Mouse (Mus musculus) midbrain, embryonic 16.5 days (tissue): ENCODE data around the gene Hoxa3. TPM values are rescaled to one million over a fixed set of nuclear protein-coding genes. Genes with fewer than 3 reads are reported as not detected.

Experiments
- ATAC-seq: fragments of 200-750 bp; cut with Nextera tagmentation; 2 replicates; pipeline ENCODE4 v1.8.0; 2017; ENCODE audit warnings: moderate TSS enrichment
- H3K27ac ChIP-seq: fragments of 300-500 bp; sonication (generic); 2 replicates; pipeline ENCODE4 v1.5.1; 2014; ENCODE audit warnings: mild to moderate bottlenecking, low read length, mixed read lengths
- H3K27me3 ChIP-seq: fragments of 300-500 bp; sonication (generic); 2 replicates; pipeline ENCODE4 v1.6.1; 2014; ENCODE audit warnings: low read depth, low read length, mixed read lengths; ENCODE audit not compliant: control insufficient read depth, insufficient read depth
- H3K36me3 ChIP-seq: fragments of 300-500 bp; sonication (generic); 2 replicates; pipeline ENCODE4 v1.6.1; 2014; ENCODE audit warnings: mild to moderate bottlenecking, low read length, moderate library complexity, mixed read lengths; ENCODE audit not compliant: control insufficient read depth, insufficient read depth
- H3K4me1 ChIP-seq: fragments of 300-500 bp; sonication (generic); 2 replicates; pipeline ENCODE4 v1.6.1; 2014; ENCODE audit warnings: mild to moderate bottlenecking, low read length, mixed read lengths; ENCODE audit not compliant: control insufficient read depth, insufficient read depth
- H3K4me2 ChIP-seq: fragments of 300-500 bp; sonication (generic); 2 replicates; pipeline ENCODE4 v1.6.1; 2014; ENCODE audit warnings: mild to moderate bottlenecking, low read length, mixed read lengths
- H3K4me3 ChIP-seq: fragments of 300-500 bp; sonication (generic); 2 replicates; pipeline ENCODE4 v1.5.1; 2014; ENCODE audit warnings: low read depth, mild to moderate bottlenecking, low read length, moderate library complexity, mixed read lengths
- H3K9ac ChIP-seq: fragments of 300-500 bp; sonication (generic); 2 replicates; pipeline ENCODE4 v1.6.1; 2014; ENCODE audit warnings: low read depth, low read length, mixed read lengths
- H3K9me3 ChIP-seq: fragments of 300-500 bp; sonication (generic); replicated peaks from 2 replicates; pipeline ENCODE4 v1.6.1; 2014; ENCODE audit warnings: mild to moderate bottlenecking, low read length, mixed read lengths; ENCODE audit not compliant: control insufficient read depth, poor library complexity, severe bottlenecking
- WGBS: fragments of 180-500 bp; shearing (Covaris S2); extraction: QIAGEN DNeasy Blood & Tissue Kit; methylation state at CpG from one replicate; pipeline ENCODE4 v1.1.7; 2014; 5-methylcytosine and 5-hydroxymethylcytosine counted together
- polyA plus RNA-seq: library from polyadenylated mRNA; unstranded; fragments of >200 nt; fragmentation: Nextera tagmentation; extraction: Ambion mirVana; gene quantifications from 2 replicates; pipeline ENCODE4 v1.2.1, GENCODE M21; 2015

The Hoxa3 gene
- polyA plus RNA-seq, 1 experiment from 2014 or later, result not detected

GRCm38 (mm10) chr6:52186500-52186899, 26.6 kb downstream of the Hoxa3 start:
- Histone ChIP-seq H3K27me3 (peaks cover 98% of the 10 kb centered on the region), H3K27ac (no peak overlapping the region), H3K4me3 (no peak overlapping the region), H3K36me3 (no peaks in the 10 kb centered on the region), H3K9ac (no peak overlapping the region), H3K4me2 (no peak overlapping the region), H3K9me3 (no peaks in the 10 kb centered on the region), H3K4me1 (peaks cover 3% of the 10 kb centered on the region; the same call in 1 of the 2 replicates)
- WGBS, result 9% methylated on average over 1 of the region's 1 CpGs
- no peak for ATAC-seq

GRCm38 (mm10) chr6:52185834-52186233, 27.3 kb downstream of the Hoxa3 start:
- Histone ChIP-seq H3K36me3 (no peaks in the 10 kb centered on the region), H3K4me3 (no peak overlapping the region), H3K4me1 (no peaks in the 10 kb centered on the region), H3K27ac (no peak overlapping the region), H3K9ac (no peak overlapping the region), H3K27me3 (peaks cover 98% of the 10 kb centered on the region), H3K4me2 (no peak overlapping the region), H3K9me3 (no peaks in the 10 kb centered on the region)
- no peak for ATAC-seq
- WGBS, result 11% methylated on average over 3 of the region's 3 CpGs

DNA sequence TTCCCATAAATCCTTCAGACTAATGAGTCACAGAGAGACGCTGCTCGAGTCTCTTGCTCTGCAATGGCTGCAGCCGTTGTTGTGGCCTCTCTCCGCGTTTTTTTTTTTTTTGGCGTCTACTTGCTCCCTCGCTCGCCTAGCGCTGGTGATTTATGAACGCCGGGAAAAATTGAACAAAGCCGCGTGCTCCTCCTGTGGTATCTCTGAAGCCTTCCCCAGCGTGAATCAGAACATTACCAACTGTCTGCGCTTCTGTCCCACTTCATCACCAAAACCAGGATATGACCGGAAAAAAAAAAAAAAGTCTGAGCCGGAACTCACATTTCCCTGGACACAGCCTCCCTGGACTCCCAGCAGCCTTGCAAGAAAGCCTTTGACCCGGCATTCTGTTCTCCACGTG, 27.9 kb downstream of the Hoxa3 start:
- H3K4me2 ChIP-seq, result no peak overlapping the region
- H3K4me3 ChIP-seq, result no peak overlapping the region
- no peaks in the 10 kb centered on the region for H3K4me1 ChIP-seq
- no peak for ATAC-seq
- no peaks in the 10 kb centered on the region for H3K36me3 ChIP-seq
- WGBS, result 1% methylated on average over 18 of the region's 19 CpGs
- H3K9me3 ChIP-seq, result no peaks in the 10 kb centered on the region
- H3K9ac ChIP-seq, result no peak overlapping the region
- H3K27me3 ChIP-seq, result peaks cover 100% of the 10 kb centered on the region
- no peak overlapping the region for H3K27ac ChIP-seq

DNA sequence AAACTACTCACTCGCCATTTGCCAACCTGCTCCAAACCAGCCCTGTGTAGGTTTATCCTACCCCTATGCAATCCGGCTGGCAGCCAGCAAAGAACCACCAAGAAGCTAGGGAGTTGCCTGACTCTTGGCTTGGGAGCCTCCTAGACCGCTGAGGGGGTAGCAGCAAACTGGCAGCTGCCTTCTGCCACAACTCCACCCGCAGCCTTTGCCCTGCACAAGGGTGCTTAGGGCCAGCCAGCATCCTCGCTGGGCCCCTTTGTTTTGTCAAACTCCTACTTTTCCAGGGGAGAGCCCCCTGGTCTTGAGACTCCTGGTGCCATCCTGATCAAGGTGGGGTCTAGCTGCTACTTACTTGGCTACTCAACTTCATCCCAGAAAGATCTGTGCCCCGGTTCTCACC, 28.5 kb downstream of the Hoxa3 start:
- Histone ChIP-seq H3K4me2 (no peak overlapping the region), H3K4me3 (no peak overlapping the region), H3K9ac (no peak overlapping the region), H3K9me3 (no peaks in the 10 kb centered on the region), H3K27ac (no peak overlapping the region), H3K4me1 (no peaks in the 10 kb centered on the region), H3K36me3 (no peaks in the 10 kb centered on the region), H3K27me3 (peaks cover 100% of the 10 kb centered on the region)
- WGBS, result 3% methylated on average over 6 of the region's 6 CpGs
- no peak for ATAC-seq

- Histone ChIP-seq H3K9me3 (no peaks in the 10 kb centered on the region), H3K4me1 (no peaks in the 10 kb centered on the region), H3K9ac (no peak overlapping the region), H3K27ac (no peak overlapping the region), H3K27me3 (peaks cover 100% of the 10 kb centered on the region), H3K4me2 (no peak overlapping the region), H3K4me3 (no peak overlapping the region), H3K36me3 (no peaks in the 10 kb centered on the region)
- ATAC-seq, result no peak
- 10% methylated on average over 10 of the region's 10 CpGs for WGBS
Measured at GRCm38 (mm10) chr6:52183311-52184080, 29.6 kb downstream of the Hoxa3 start.

DNA sequence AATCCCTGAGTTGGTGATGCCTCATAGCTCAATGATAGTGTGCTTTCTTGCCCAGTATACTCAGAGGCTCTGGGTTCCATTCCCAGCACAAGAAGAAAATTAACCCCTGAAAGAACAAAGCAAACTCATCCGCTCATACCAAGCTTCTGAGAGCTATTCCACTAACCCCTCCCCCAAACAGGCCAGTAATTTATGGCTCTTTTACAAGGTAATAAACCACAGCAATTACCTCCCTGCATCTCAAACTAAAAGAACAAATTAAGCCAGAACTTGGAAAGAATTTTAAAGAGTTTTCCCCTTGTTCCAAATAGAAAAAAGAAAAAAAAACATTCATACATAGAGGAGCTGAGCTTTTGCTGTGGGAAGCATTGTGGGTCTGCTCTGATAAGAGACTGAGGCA, 30.3 kb downstream of the Hoxa3 start:
- Histone ChIP-seq H3K9me3 (no peaks in the 10 kb centered on the region), H3K4me2 (no peak overlapping the region), H3K36me3 (no peaks in the 10 kb centered on the region), H3K4me3 (no peak overlapping the region), H3K4me1 (no peaks in the 10 kb centered on the region), H3K9ac (no peak overlapping the region), H3K27me3 (peaks cover 99% of the 10 kb centered on the region), H3K27ac (no peak overlapping the region)
- no peak for ATAC-seq
- WGBS, result 0% methylated on average over 1 of the region's 1 CpGs

- H3K4me2 ChIP-seq, result no peak overlapping the region
- 19% methylated on average over 2 of the region's 2 CpGs for WGBS
- no peak overlapping the region for H3K27ac ChIP-seq
- H3K4me3 ChIP-seq, result no peak overlapping the region
- no peak for ATAC-seq
- H3K27me3 ChIP-seq, result peaks cover 94% of the 10 kb centered on the region
- H3K9ac ChIP-seq, result no peak overlapping the region
- H3K9me3 ChIP-seq, result no peaks in the 10 kb centered on the region
- no peaks in the 10 kb centered on the region for H3K4me1 ChIP-seq
- H3K36me3 ChIP-seq, result no peaks in the 10 kb centered on the region
Measured at GRCm38 (mm10) chr6:52182030-52182429, 31.1 kb downstream of the Hoxa3 start.

DNA sequence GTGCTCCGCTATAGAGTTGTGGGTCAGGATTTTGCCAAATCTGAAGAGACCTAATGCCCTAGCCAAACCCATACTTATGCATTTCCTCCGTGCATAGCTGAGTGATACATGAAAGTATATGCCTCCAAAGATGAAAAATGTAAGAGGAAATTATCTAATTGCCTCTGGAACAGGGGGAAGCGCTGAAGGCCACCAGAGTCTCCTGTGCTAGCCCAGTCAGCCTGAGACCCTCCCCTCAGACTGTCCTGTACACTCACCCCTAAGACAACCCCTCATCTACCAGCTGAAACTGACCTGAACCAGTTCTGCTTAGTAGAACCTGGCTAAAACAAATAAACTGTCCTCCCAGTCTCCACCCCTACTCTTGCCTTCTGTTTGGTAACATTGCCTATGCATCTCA, 32.4 kb downstream of the Hoxa3 start:
- H3K27me3 ChIP-seq, result peaks cover 92% of the 10 kb centered on the region
- no peaks in the 10 kb centered on the region for H3K36me3 ChIP-seq
- no peak overlapping the region for H3K4me3 ChIP-seq
- H3K9me3 ChIP-seq, result no peaks in the 10 kb centered on the region
- H3K4me2 ChIP-seq, result no peak overlapping the region
- H3K4me1 ChIP-seq, result no peaks in the 10 kb centered on the region; the same call in 1 of the 2 replicates
- H3K9ac ChIP-seq, result no peak overlapping the region
- ATAC-seq, result no peak
- WGBS, result 7% methylated on average over 3 of the region's 3 CpGs
- H3K27ac ChIP-seq, result no peak overlapping the region

- 3% methylated on average over 11 of the region's 11 CpGs for WGBS
Measured at GRCm38 (mm10) chr6:52180213-52180710, 32.9 kb downstream of the Hoxa3 start.

More at GRCm38 (mm10) chr6:52180213-52180710, 32.9 kb downstream of the Hoxa3 start:
- no peak overlapping the region for H3K27ac ChIP-seq
- no peak overlapping the region for H3K4me3 ChIP-seq
- H3K4me1 ChIP-seq, result peaks cover 2% of the 10 kb centered on the region; the same call in 1 of the 2 replicates
- H3K36me3 ChIP-seq, result no peaks in the 10 kb centered on the region
- no peak overlapping the region for H3K9ac ChIP-seq
- ATAC-seq, result no peak
- no peaks in the 10 kb centered on the region for H3K9me3 ChIP-seq
- H3K4me2 ChIP-seq, result no peak overlapping the region
- H3K27me3 ChIP-seq, result peaks cover 88% of the 10 kb centered on the region
